11 mouse cellular contexts compared by ENCODE assay signal in the genomic region with DNA sequence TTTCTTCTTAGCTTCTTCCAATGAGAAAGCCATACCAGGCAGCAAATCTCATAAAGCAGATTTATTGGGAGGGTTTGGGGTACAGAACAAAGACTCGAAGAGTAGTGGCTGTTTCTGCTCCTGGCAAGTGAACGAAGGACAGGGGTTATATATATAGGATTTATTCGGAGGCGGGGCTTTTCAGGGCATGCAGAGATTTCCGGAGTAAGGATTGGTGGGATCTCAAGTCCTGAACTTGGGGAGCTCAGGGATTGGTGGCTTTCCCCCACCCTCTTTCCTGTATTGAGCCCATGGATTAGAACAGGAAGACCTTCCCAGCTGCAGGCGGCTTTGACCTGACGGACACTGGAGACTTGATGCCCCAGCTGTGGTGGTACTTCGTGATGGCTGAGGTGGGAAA. TPM values are rescaled to one million over a fixed set of nuclear protein-coding genes. Genes with fewer than 3 reads are reported as not detected.
A peak's percentile ranks its signal among the peaks of the same experiment; 100 is the strongest.
DNase-seq lines count a peak whose midpoint lies in the region; ATAC-seq and TF ChIP-seq lines count a peak whose summit lies in the region.
"Had no signal": no experiment of that assay in that cellular context is flagged by ENCODE, and none has a peak within 500 bp of the region (broad histone marks: within the 10 kb centered on the region; RNA-seq: fewer than 3 reads in every experiment).

No protein-coding gene starts in this region.

- H3K4me3 ChIP-seq in kidney, embryonic 15.5 days (replicated peaks): no peak overlapping the region
- H3K4me3 ChIP-seq in E14TG2a.4 (replicated peaks; ENCODE audit: low read length): peak overlapping the region; percentile 88
- H3K4me3 ChIP-seq in limb, embryonic 11.5 days (ENCODE audit: low read depth, low read length): no peak overlapping the region
- H3K4me3 ChIP-seq: forebrain, embryonic 15.5 days had no signal

- H3K4me2 ChIP-seq in kidney, embryonic 15.5 days: no peak overlapping the region
- no peak overlapping the region for H3K4me2 ChIP-seq in limb, embryonic 11.5 days (ENCODE audit: low read depth, severe bottlenecking)

- peaks cover 34% of the 10 kb centered on the region for H3K4me1 ChIP-seq in kidney, embryonic 15.5 days
- peaks cover 55% of the 10 kb centered on the region for H3K4me1 ChIP-seq in E14TG2a.4 (replicated peaks; ENCODE audit: low read depth, low read length)
- peaks cover 16% of the 10 kb centered on the region for H3K4me1 ChIP-seq in limb, embryonic 11.5 days (ENCODE audit: control insufficient read depth, insufficient read depth, low read length)

- DNase-seq in cerebellum, adult 9-10 months: peak; percentile 55
- no peak for DNase-seq in cerebellum, postnatal 10 days
- DNase-seq in kidney, adult 9 months: no peak
- DNase-seq in limb, embryonic 11.5 days (ENCODE audit: low spot score): no peak
- DNase-seq in ovary, postnatal 36 days (ENCODE audit: low spot score): no peak
- no peak for DNase-seq in layer of hippocampus, adult 9-10 months (ENCODE audit: low spot score)
- DNase-seq: cerebellum, adult 8-10 months had no signal

- H3K36me3 ChIP-seq in kidney, embryonic 15.5 days: 0 out of 2 replicates have a peak, but pooled peaks cover 5% of the 10 kb centered on the region
- peaks cover 17% of the 10 kb centered on the region for H3K36me3 ChIP-seq in E14TG2a.4 (ENCODE audit: insufficient read depth, low read length)
- H3K36me3 ChIP-seq in limb, embryonic 11.5 days (ENCODE audit: control insufficient read depth, insufficient read depth, low read length): no peaks in the 10 kb centered on the region
- H3K36me3 ChIP-seq: forebrain, embryonic 15.5 days had no signal

- H3K9me3 ChIP-seq in kidney, embryonic 15.5 days (replicated peaks): no peaks in the 10 kb centered on the region
- no peaks in the 10 kb centered on the region for H3K9me3 ChIP-seq in E14TG2a.4 (ENCODE audit: low read length)
- no peaks in the 10 kb centered on the region for H3K9me3 ChIP-seq in limb, embryonic 11.5 days (ENCODE audit: control insufficient read depth, low read length)
- H3K9me3 ChIP-seq: forebrain, embryonic 15.5 days had no signal

- 67% methylated on average over 8 of the region's 8 CpGs for WGBS in kidney, embryonic 15.5 days
- WGBS in limb, embryonic 11.5 days: 73% methylated on average over 8 of the region's 8 CpGs

- no peaks in the 10 kb centered on the region for H3K27me3 ChIP-seq in kidney, embryonic 15.5 days
- no peaks in the 10 kb centered on the region for H3K27me3 ChIP-seq in E14TG2a.4 (ENCODE audit: insufficient read depth, low read length)
- H3K27me3 ChIP-seq in limb, embryonic 11.5 days (ENCODE audit: control insufficient read depth, insufficient read depth, low read length): no peaks in the 10 kb centered on the region
- H3K27me3 ChIP-seq: forebrain, embryonic 15.5 days had no signal

- TF ChIP-seq CTCF in E14TG2a.4 (conservative IDR thresholded peaks at IDR 0.05; ENCODE audit: low read length): no peak

- H3K9ac ChIP-seq in kidney, embryonic 15.5 days: no peak overlapping the region
- H3K9ac ChIP-seq in limb, embryonic 11.5 days (ENCODE audit: low read length): no peak overlapping the region
- H3K9ac ChIP-seq: forebrain, embryonic 15.5 days had no signal

- peak overlapping the region; percentile 97 for H3K27ac ChIP-seq in kidney, embryonic 15.5 days
- peak overlapping the region; percentile 64; the same call in 1 of the 2 replicates for H3K27ac ChIP-seq in limb, embryonic 11.5 days (replicated peaks; ENCODE audit: low read depth, low read length)

- ATAC-seq in kidney, embryonic 15.5 days (replicated peaks; ENCODE audit: low FRiP score): no peak
- ATAC-seq in limb, embryonic 11.5 days (ENCODE audit: insufficient number of reproducible peaks, low FRiP score, low TSS enrichment, low read depth): no peak
- ATAC-seq: forebrain, embryonic 15.5 days; midbrain, embryonic 16.5 days had no signal

RNA-seq across cellular contexts. Expression of a gene that starts 1.5 kb away (rescaled TPM):
- 219 and 230 TPM in 2 replicates for polyA plus RNA-seq in kidney, embryonic 15.5 days (2015; fragmentation: Nextera tagmentation; extraction: Ambion mirVana)
- polyA plus RNA-seq in limb, embryonic 11.5 days (2014; fragmentation: Nextera tagmentation; extraction: Ambion mirVana): 247 and 264 TPM in 2 replicates

RNA-seq across cellular contexts. Expression of a gene that starts 40.7 kb away (rescaled TPM):
- polyA plus RNA-seq in kidney, embryonic 15.5 days (2015; fragmentation: Nextera tagmentation; extraction: Ambion mirVana): 8.3 and 9.5 TPM in 2 replicates
- polyA plus RNA-seq in limb, embryonic 11.5 days (2014; fragmentation: Nextera tagmentation; extraction: Ambion mirVana): 5.4 and 5.5 TPM in 2 replicates

RNA-seq across cellular contexts. Expression of a gene that starts 52.1 kb away (rescaled TPM):
- polyA plus RNA-seq in kidney, embryonic 15.5 days (2015; fragmentation: Nextera tagmentation; extraction: Ambion mirVana): 39.6 and 40.7 TPM in 2 replicates
- polyA plus RNA-seq in limb, embryonic 11.5 days (2014; fragmentation: Nextera tagmentation; extraction: Ambion mirVana): 54.6 and 61.2 TPM in 2 replicates

RNA-seq across cellular contexts. Expression of a gene that starts 56.5 kb away (rescaled TPM):
- polyA plus RNA-seq in kidney, embryonic 15.5 days (2015; fragmentation: Nextera tagmentation; extraction: Ambion mirVana): 90.0 and 98.5 TPM in 2 replicates
- 64.3 and 70.3 TPM in 2 replicates for polyA plus RNA-seq in limb, embryonic 11.5 days (2014; fragmentation: Nextera tagmentation; extraction: Ambion mirVana)

RNA-seq across cellular contexts. Expression of a gene that starts 58.1 kb away (rescaled TPM):
- polyA plus RNA-seq in kidney, embryonic 15.5 days (2015; fragmentation: Nextera tagmentation; extraction: Ambion mirVana): 106 and 111 TPM in 2 replicates
- polyA plus RNA-seq in limb, embryonic 11.5 days (2014; fragmentation: Nextera tagmentation; extraction: Ambion mirVana): 25.0 and 32.2 TPM in 2 replicates
